Mouse (Mus musculus): Measurements from ENCODE around the gene Nudt22.

- TF ChIP-seq CTCF (conservative IDR thresholded peaks at IDR 0.05; ENCODE audit: insufficient read depth, insufficient read length, low read depth, low read length) (no peak), POLR2A (IDR thresholded peaks at IDR 0.05; ENCODE audit: low read depth, low read length) (no peak)
These were observed 18.1 kb upstream of the Nudt22 start for GRCm38 (mm10) chr19:7013984-7014383.
